Mouse (Mus musculus) thymus, postnatal 4 days (tissue): ENCODE data around the gene Usp54.
A peak's percentile ranks its signal among the peaks of the same experiment; 100 is the strongest.

Experiments
- DNase-seq: peaks from one replicate; pipeline ENCODE4 v3.0.0; 2021

The Usp54 gene

DNA sequence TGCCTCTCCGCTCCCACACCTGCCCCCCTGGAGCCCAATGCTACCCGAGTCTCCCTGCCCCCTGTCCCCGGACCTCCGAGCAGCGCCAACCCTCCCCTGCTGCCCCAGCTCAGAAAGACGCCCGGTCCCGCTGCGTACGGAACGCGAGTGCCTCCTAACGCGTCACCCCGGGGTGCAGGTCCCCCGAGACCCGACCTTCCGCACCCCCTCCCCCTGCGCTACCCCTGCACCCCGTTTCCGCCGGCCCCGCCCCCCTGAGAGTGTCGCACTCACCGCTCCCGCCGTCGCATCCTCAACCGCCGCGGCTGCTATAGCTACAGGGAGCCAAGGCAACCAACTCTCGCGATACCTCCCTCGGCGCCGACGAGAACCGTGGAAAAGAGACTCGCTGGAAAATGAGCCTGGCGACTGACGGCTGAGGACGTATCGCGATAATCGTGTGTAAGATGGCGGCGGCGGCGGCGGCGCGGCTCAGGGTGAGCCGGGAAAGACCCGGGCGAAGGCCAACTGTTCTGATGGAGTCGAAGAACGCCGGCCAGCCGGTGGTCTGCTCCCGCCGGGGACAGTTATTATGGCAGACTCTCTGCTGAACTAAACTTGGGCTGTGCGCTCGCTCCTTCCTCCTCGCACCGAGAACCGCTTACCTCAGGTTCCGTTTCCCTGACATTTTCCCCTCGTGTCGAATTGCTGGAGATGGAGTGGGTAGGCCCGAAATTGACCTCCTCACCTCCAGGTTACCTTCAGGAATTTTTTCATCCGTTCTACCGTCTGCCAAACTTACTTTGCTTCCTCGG, at the start of gene Usp54:
Usp54 (minus strand) TSS at position 420 of the 794 bp plus-strand sequence.
- peak; percentile 100 for DNase-seq

GRCm38 (mm10) chr14:20689009-20689408, 48.1 kb upstream of the Usp54 start:
- DNase-seq, result no peak

DNA sequence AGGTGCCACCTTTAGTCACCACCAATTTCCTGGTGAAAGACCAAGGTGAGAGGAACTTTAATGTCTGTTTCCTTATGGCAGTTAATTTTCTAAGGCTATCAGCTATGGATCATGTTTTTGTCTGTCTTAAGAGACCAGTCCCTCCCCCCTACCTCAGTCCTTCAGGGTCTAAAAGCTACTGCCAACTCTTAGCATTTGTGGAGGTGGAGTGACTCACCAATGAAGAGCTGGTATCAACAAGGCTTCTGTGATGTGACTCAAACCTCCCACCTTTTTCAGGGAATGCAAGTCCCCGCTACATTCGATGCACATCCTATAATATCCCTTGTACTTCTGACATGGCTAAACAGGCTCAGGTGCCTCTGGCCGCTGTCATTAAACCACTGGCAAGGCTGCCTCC, 45.7 kb upstream of the Usp54 start:
- no peak for DNase-seq

GRCm38 (mm10) chr14:20682498-20682897, 41.6 kb upstream of the Usp54 start:
- peak; percentile 65 for DNase-seq

GRCm38 (mm10) chr14:20681742-20682141, 40.9 kb upstream of the Usp54 start:
- no peak for DNase-seq

- DNase-seq, result no peak
Observed at GRCm38 (mm10) chr14:20677906-20678305, 37.0 kb upstream of the Usp54 start.

GRCm38 (mm10) chr14:20674064-20674833, 33.4 kb upstream of the Usp54 start, which contains the start of gene Sec24c:
Sec24c (plus strand) TSS chr14:20674308.
- DNase-seq, result peak; percentile 100

DNA sequence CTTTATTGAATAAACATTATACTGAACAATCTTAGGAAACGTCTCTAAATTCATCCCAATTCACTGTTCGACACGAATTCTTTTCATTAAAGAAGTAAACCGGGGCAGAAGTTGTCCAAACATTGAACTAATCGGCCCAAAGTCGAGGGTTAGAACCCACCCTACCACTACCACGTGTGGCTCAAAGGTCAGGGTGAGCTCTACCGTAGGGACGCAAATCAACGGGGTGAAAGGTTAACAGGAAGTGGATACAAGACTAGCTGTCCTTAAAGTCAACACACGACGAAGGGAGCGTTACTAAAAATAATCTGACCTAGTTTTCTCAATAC, 32.8 kb upstream of the Usp54 start:
- peak; percentile 31 for DNase-seq

DNA sequence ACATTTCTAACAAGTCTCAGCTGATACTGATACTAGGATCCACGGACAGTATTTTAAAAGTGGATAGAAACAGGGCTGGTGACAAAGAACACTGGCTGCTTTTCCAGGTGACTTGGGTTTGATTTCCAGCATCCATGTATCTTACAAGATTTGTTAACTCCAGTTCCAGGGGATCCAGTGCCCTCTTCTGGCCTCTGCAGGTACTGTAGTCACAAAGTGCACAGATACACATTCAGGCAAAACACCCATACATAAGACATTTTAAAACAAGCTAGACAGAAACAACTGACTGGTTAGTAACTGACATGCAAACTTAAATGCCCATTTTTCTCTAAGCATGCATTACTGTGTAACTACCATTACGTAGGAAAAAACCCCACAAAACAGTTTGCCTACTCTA, 32.1 kb upstream of the Usp54 start:
- peak; percentile 69 for DNase-seq

GRCm38 (mm10) chr14:20668154-20668810, 27.4 kb upstream of the Usp54 start, which contains the start of gene Synpo2l:
Synpo2l (minus strand) TSS chr14:20668354.
- no peak for DNase-seq

DNA sequence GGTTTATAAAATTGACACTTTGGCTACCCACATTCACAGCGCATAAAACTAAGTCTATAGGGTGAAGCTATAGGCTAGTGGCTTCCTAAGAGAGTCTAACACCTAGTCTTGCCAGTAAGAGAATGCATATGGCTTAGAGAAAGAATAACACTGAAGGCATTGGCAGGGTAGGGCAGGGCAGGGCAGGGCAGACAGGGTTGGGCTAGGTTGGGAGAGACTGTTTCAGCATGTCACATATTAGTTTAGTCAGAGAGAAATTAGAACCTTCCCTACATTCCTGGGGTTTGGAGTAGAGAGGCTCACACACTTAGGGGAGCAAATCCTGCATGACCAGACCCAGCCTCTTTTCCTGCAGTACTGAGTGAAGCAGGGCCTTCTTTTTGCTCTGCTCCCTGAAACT, 26.6 kb upstream of the Usp54 start:
- DNase-seq, result no peak

DNA sequence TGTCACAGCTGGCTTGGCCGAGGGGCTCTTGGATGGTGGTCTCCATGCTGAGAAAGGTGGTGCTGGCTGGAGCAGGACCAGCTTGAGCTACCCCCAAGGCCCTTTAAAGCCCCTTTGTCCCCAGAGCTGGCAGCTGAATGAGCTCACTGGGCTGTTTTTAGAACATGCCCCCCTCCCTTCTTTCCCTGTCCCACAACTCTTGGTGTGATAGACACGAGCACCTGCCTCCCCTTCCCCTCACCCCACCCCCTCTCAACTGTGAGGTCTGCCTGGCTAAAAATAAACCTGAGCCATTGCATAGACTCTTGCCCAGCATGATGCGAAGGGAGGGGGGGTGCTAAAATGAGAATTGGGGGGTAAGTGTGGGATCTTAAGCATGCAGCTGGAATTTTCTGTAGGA, 23.6 kb upstream of the Usp54 start:
- no peak for DNase-seq

DNA sequence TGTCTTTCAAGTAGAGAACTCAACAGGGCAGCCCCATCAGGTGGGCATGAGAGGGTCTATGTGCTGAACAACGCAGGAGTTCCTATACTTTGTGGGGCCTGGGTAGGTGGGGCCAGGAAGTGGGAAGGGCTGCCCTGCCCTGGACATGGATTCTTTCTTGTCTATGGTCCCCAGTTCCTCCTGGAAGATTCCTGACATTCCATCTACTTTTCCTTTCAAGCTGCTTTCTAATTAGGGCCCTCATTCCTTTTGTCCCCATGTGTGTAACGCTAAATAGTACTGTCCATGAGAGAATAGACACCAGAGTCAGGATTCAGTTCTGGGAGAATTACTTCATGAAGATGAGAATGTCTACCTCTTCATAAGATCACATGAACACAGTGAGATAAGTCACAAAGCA, 22.7 kb upstream of the Usp54 start:
- DNase-seq, result no peak

GRCm38 (mm10) chr14:20662740-20663139, 21.9 kb upstream of the Usp54 start:
- no peak for DNase-seq

DNA sequence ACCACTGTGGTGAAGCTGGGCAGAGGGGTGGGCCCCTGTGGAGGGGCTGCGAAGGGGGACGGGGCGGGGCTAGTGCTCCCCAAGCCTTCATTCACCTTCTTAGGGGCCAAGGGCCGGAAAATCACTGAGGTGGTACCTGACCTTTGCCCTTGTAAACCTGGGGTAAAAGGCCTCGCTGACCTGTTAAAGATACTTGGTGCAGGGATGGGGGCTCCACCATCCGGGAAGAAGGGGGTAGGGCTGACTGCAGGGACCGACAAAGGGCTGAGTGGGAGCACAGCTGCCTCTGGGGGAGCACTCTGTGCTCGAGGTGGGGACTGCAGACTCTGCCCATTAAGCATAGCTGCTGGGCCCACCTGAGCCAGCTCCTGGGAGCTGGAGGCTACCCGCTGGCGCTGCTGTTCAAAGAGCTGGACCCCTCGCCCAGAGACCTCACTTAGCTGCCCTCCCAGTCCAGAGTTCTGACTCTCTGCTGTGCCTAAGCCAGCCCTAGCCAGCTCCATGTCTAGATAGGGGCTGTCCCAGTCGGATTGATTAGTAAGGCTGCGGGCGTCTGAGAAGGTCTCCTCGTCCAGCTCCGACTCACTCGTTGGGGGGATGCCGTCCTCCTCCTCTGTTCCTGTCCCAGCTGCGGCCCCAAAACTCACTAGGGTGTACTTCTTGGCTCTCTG, 20.9 kb upstream of the Usp54 start:
- no peak for DNase-seq

DNA sequence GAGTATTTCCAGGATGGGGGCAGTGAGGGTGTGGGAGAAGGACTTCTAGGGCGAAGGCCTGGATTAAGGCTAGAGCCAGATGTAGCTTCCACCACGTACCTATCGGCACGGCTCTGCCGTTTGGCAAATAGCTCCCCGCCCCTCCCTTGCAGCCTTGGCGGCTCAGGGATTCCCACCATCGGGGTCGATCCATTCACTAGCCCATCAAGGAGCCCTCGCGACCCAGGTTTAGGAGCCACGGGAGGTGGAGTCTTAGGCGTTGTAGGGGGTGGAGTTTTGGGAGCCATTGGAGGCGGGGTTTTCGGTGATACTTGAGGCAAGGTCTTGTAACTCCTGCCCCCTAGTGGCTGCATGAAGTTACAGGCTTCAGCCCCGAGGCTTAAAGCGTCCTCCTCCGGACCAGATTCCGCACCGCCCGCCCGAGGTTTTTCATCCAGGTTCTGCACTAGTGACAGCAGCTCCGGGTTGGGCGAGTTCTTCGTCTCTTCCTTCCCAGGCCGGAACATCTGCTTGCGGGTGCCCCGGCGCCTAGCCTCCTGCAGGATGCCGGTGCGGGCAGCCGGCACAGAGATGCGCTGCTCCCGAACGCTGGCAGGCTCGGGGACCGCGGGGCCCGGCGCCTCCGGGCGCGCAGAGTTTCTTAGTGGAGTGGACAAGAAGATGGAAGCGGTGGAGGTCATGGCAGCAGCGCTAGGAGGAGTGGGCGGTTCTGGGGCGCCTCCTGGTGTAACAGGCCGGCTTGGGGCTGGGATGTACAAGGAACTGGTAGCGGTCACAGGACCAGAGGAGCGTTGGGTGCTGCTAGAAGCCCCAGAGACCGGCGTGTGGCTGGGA, 20.2 kb upstream of the Usp54 start:
- peak; percentile 92 for DNase-seq

DNA sequence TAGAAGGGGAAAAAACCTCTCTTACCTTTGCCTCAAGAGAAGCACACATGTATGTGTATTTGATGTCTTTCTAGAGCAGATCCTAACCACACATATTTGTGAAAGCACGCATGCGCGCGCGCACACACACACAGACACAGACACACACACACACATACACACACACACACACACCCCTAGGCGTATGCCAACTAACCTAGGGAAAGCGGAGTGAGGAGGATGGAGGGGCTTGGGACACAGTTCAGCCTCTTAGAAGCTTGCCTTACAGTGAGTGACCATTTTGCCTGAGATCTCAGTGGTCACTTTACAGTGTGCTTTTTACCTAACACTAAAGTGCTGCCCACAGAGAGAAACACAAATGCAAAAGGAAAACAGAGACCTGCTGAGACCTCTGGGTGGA, 18.8 kb upstream of the Usp54 start:
- DNase-seq, result no peak

- DNase-seq, result no peak
Observed at GRCm38 (mm10) chr14:20658902-20659301, 18.0 kb upstream of the Usp54 start.

- no peak for DNase-seq
Observed at GRCm38 (mm10) chr14:20658326-20658725, 17.5 kb upstream of the Usp54 start.

GRCm38 (mm10) chr14:20656361-20656760, 15.5 kb upstream of the Usp54 start, which contains the start of gene Myoz1:
Myoz1 (minus strand) TSS chr14:20656540.
- DNase-seq, result no peak

- DNase-seq, result no peak
Observed at GRCm38 (mm10) chr14:20655731-20656130, 14.9 kb upstream of the Usp54 start.
